Mouse (Mus musculus): ENCODE data around the gene Lsmem1. TPM values are rescaled to one million over a fixed set of nuclear protein-coding genes. Genes with fewer than 3 reads are reported as not detected.
A peak's percentile ranks its signal among the peaks of the same experiment; 100 is the strongest.

Lsmem1 gene
- polyA plus RNA-seq, 1 experiment from 2014 or later = 0.65 TPM

DNA sequence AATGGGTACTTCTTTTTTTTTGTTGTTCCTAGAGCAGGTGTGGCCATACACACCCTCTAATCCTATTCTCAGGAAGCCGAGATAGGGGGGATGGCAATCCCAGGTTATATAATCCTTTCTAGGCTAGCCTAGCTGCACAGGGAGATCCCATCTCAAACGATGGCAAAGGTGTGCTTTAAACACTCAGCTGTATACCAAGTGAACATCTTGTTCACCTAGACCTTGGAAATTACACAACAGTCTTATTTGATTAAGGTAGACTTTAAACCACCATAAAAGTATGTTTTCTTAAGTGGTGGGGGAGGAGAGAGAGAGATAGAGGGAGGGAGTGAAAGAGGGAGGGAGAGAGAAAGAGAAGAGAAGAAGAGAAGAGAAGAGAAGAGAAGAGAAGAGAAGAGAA, 38.5 kb downstream of the Lsmem1 start:
- no peak for ATAC-seq (ENCODE audit: low read depth)
- H3K36me3 ChIP-seq (ENCODE audit: control insufficient read depth, insufficient read depth, low read length) = no peaks in the 10 kb centered on the region
- H3K4me2 ChIP-seq (ENCODE audit: low read depth, low read length) = no peak overlapping the region
- no peak overlapping the region for H3K4me3 ChIP-seq (ENCODE audit: low read length)
- WGBS = 47% methylated on average over 2 of the region's 2 CpGs
- no peaks in the 10 kb centered on the region; the same call in 1 of the 2 replicates for H3K4me1 ChIP-seq (replicated peaks; ENCODE audit: control insufficient read depth, insufficient read depth, low read length)
- no peaks in the 10 kb centered on the region for H3K9me3 ChIP-seq (ENCODE audit: control insufficient read depth, low read length)
- H3K27ac ChIP-seq (ENCODE audit: low read length) = no peak overlapping the region
- H3K27me3 ChIP-seq (ENCODE audit: control insufficient read depth, insufficient read depth, low read depth, low read length) = no peaks in the 10 kb centered on the region
- no peak overlapping the region for H3K9ac ChIP-seq (ENCODE audit: low read length)

DNA sequence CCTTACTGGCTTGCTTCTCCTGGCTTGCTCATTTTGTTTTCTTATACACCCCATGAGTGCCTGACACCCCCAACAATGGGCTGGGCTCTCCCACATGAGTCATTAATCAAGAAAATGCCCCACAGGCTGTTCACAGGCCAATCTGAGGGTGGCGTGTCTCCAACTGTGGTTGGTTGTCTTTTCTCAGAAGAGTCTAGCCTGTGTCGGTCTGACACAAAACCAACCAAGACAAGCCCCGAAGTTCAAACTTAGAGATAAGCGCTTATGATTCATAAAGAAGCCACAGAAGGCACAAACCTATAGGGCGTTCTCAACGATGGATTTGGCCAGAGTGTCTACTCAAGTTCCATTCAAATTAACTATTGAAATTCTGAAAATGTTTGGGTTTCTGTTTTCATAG, 45.1 kb downstream of the Lsmem1 start:
- Histone ChIP-seq H3K4me2 (ENCODE audit: low read depth, low read length) (no peak overlapping the region), H3K9me3 (ENCODE audit: control insufficient read depth, low read length) (no peaks in the 10 kb centered on the region), H3K27me3 (ENCODE audit: control insufficient read depth, insufficient read depth, low read depth, low read length) (no peaks in the 10 kb centered on the region), H3K36me3 (ENCODE audit: control insufficient read depth, insufficient read depth, low read length) (no peaks in the 10 kb centered on the region), H3K9ac (ENCODE audit: low read length) (no peak overlapping the region), H3K4me1 (replicated peaks; ENCODE audit: control insufficient read depth, insufficient read depth, low read length) (no peaks in the 10 kb centered on the region), H3K4me3 (ENCODE audit: low read length) (no peak overlapping the region), H3K27ac (ENCODE audit: low read length) (no peak overlapping the region)
- ATAC-seq (ENCODE audit: low read depth) = no peak
- 82% methylated on average over 6 of the region's 6 CpGs for WGBS

DNA sequence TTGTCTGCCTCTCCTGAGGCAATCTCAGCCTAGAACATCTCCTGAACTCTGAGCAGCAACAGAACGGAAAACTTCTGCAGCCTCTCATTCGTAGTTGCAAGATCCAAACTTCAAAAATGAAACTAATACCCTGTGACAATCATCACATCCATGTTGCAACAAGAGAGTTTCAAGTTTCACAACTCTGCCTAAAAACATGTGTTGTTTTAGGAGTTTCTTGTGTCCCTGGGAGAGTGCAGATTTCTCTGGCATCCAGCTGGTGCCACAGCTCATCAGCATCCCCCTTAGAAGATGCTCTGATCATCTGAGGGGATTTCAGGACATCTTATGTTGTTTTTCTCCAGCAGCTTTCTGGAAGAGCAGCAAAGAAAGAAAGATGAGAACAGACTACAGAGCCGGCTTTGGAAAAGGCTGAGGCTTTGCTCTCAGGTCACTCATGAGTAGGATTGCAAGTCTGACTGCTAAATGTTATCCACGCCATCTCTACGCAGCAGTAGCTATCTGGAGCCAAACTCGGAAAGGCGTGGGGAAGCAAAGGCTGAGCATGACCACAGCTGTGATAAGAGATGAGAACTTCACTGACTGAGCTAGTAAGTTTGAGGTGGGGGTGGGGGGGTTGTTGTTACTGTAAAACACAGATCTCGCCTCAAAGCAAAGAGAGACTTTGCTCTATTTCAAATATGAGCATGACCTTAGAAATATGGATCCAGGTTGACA, 46.8 kb downstream of the Lsmem1 start:
- Histone ChIP-seq H3K27ac (ENCODE audit: low read length) (no peak overlapping the region), H3K4me1 (replicated peaks; ENCODE audit: control insufficient read depth, insufficient read depth, low read length) (no peaks in the 10 kb centered on the region), H3K36me3 (ENCODE audit: control insufficient read depth, insufficient read depth, low read length) (no peaks in the 10 kb centered on the region), H3K27me3 (ENCODE audit: control insufficient read depth, insufficient read depth, low read depth, low read length) (no peaks in the 10 kb centered on the region), H3K9me3 (ENCODE audit: control insufficient read depth, low read length) (no peaks in the 10 kb centered on the region), H3K4me3 (ENCODE audit: low read length) (no peak overlapping the region), H3K4me2 (ENCODE audit: low read depth, low read length) (no peak overlapping the region), H3K9ac (ENCODE audit: low read length) (no peak overlapping the region)
- ATAC-seq (ENCODE audit: low read depth) = no peak
- WGBS = 70% methylated on average over 8 of the region's 8 CpGs

DNA sequence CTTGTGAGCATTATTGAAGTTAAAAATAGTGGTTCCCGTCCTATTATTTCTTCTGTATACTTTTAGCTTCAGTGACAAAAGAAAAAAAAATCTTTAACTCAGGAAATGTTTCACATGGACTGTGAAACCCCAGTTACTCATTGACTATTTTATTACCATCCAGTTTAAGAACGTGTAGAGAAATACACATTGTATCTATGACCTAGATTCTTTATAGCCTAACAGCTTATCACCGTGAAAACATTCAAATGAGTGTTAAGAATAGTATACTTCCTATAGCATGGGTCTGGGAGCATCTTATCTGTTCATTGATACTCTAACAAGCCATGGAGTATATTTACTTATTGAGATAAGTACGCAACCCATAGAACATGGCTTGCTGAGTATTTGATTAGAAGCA, 52.0 kb downstream of the Lsmem1 start:
- no peak for ATAC-seq (ENCODE audit: low read depth)

DNA sequence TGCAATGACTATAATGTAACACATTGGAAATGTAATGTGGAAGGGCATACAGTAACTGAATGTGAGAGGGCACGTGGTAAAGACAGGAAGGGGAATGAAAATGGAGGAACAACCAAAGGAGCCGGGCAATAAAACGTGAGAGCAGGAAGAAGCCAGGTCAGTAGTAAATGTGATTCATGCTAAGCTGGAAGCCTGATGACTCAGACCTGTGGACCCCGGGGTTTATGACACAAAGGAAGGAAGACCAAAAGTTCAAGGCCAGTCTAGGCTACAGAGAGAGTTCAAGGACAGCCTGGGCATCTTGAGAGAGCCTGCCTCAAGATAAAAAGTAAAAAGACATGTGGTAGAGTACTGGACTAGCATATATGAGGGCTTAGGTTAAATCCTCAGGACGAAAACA, 52.8 kb downstream of the Lsmem1 start:
- no peak for ATAC-seq (ENCODE audit: low read depth)
- 76% methylated on average over 5 of the region's 5 CpGs for WGBS
- H3K4me2 ChIP-seq (ENCODE audit: low read depth, low read length) = no peak overlapping the region
- H3K4me3 ChIP-seq (ENCODE audit: low read length) = no peak overlapping the region
- H3K9ac ChIP-seq (ENCODE audit: low read length) = no peak overlapping the region
- H3K27ac ChIP-seq (ENCODE audit: low read length) = no peak overlapping the region
- H3K36me3 ChIP-seq (ENCODE audit: control insufficient read depth, insufficient read depth, low read length) = no peaks in the 10 kb centered on the region
- no peaks in the 10 kb centered on the region for H3K4me1 ChIP-seq (replicated peaks; ENCODE audit: control insufficient read depth, insufficient read depth, low read length)
- H3K27me3 ChIP-seq (ENCODE audit: control insufficient read depth, insufficient read depth, low read depth, low read length) = no peaks in the 10 kb centered on the region
- H3K9me3 ChIP-seq (ENCODE audit: control insufficient read depth, low read length) = no peaks in the 10 kb centered on the region

More for the DNA sequence above, 52.0 kb downstream of the Lsmem1 start:
- H3K9ac ChIP-seq (ENCODE audit: low read length) = no peak overlapping the region
- H3K36me3 ChIP-seq (ENCODE audit: control insufficient read depth, insufficient read depth, low read length) = no peaks in the 10 kb centered on the region
- no peak overlapping the region for H3K4me2 ChIP-seq (ENCODE audit: low read depth, low read length)
- no peak overlapping the region for H3K27ac ChIP-seq (ENCODE audit: low read length)
- no peaks in the 10 kb centered on the region for H3K4me1 ChIP-seq (replicated peaks; ENCODE audit: control insufficient read depth, insufficient read depth, low read length)
- no peaks in the 10 kb centered on the region for H3K9me3 ChIP-seq (ENCODE audit: control insufficient read depth, low read length)
- no peak overlapping the region for H3K4me3 ChIP-seq (ENCODE audit: low read length)
- WGBS = 38% methylated on average over 4 of the region's 4 CpGs
- H3K27me3 ChIP-seq (ENCODE audit: control insufficient read depth, insufficient read depth, low read depth, low read length) = no peaks in the 10 kb centered on the region

DNA sequence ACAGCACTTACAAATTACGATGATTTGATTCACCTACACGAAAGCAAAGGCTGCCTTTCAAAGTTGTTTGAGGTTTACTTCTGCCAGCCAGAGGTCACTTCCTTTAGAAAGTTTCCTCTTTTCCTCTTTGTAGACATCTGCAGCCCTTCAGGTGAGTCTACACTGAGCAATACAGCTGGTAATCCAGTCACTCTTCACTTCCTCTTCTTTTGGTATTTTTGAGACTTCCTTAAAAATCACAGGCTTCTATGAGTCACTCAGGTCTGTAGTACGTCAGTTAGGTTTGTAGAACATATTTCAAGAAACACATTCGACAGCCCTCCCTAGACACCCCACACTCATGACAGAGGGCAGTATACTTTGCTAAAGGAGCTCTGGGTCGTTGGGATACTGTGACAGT, 58.6 kb downstream of the Lsmem1 start:
- Histone ChIP-seq H3K27ac (ENCODE audit: low read length) (no peak overlapping the region), H3K36me3 (ENCODE audit: control insufficient read depth, insufficient read depth, low read length) (no peaks in the 10 kb centered on the region), H3K4me1 (replicated peaks; ENCODE audit: control insufficient read depth, insufficient read depth, low read length) (no peaks in the 10 kb centered on the region), H3K4me3 (ENCODE audit: low read length) (no peak overlapping the region), H3K4me2 (ENCODE audit: low read depth, low read length) (no peak overlapping the region), H3K9me3 (ENCODE audit: control insufficient read depth, low read length) (peaks cover 3% of the 10 kb centered on the region; the same call in 1 of the 2 replicates), H3K9ac (ENCODE audit: low read length) (no peak overlapping the region), H3K27me3 (ENCODE audit: control insufficient read depth, insufficient read depth, low read depth, low read length) (no peaks in the 10 kb centered on the region)
- 60% methylated on average over 5 of the region's 5 CpGs for WGBS
- ATAC-seq (ENCODE audit: low read depth) = no peak

DNA sequence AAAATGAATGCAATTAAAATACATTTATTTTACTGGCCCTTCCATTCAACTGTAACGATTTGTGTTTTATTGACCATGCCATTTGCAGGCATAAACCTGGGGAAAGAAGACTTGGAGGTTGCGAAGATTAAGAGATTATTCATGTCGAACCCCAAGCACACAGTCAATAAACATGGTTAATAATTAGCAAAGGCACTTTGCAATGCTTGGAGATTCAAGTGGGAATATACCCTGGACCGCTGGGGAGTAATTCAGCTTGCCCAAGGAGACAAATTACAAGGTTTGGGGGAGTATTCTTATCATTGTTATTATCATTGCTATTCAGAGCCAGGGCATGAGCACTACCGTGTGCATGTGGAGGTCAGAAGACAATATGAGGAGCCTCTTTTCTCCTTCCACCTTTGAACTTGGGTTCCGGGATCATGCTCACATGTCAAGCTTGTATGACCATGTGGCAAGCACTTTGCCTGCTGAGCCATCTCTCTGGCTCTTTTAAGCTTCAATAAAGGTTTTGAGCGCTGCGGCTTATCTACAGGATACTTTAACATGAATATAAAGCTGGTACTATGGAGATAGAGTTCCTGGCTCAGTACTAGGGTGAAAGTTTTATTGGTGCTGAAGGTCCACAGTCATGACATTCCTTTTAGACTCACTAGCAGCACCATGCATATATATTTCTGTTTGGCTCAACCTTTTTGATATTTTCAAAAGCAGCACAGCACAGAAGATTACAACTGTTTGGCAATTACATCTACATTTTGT, 59.6 kb downstream of the Lsmem1 start:
- Histone ChIP-seq H3K9me3 (ENCODE audit: control insufficient read depth, low read length) (peaks cover 3% of the 10 kb centered on the region; the same call in 1 of the 2 replicates), H3K27ac (ENCODE audit: low read length) (no peak overlapping the region), H3K27me3 (ENCODE audit: control insufficient read depth, insufficient read depth, low read depth, low read length) (no peaks in the 10 kb centered on the region), H3K4me1 (replicated peaks; ENCODE audit: control insufficient read depth, insufficient read depth, low read length) (no peaks in the 10 kb centered on the region), H3K4me2 (ENCODE audit: low read depth, low read length) (no peak overlapping the region), H3K36me3 (ENCODE audit: control insufficient read depth, insufficient read depth, low read length) (no peaks in the 10 kb centered on the region), H3K4me3 (ENCODE audit: low read length) (no peak overlapping the region), H3K9ac (ENCODE audit: low read length) (no peak overlapping the region)
- ATAC-seq (ENCODE audit: low read depth) = no peak
- WGBS = 84% methylated on average over 8 of the region's 8 CpGs

DNA sequence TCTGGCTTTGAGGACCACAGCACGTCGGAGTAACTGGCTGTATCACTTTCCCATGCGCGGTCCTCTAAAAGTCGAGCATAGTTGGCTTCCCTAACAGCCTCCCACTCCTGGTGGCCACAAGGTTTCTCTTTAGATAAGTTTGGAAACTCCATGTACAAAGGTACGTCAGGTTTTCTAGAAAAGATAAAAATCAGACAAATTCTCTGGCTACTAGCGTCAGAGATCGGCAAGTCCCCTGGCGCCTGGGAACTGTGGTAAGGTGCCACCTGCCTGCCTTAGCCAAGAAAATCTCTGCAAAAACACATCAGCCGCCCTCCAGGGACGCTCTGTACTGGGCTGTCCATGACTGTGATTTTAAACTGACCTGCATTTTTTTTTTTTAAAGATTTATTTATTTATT, 64.8 kb downstream of the Lsmem1 start:
- WGBS = 41% methylated on average over 11 of the region's 11 CpGs
- no peak for ATAC-seq (ENCODE audit: low read depth)
- Histone ChIP-seq H3K9me3 (ENCODE audit: control insufficient read depth, low read length) (peaks cover 3% of the 10 kb centered on the region; the same call in 1 of the 2 replicates), H3K4me3 (ENCODE audit: low read length) (peak overlapping the region; percentile 51), H3K4me2 (ENCODE audit: low read depth, low read length) (peak overlapping the region; percentile 89), H3K4me1 (replicated peaks; ENCODE audit: control insufficient read depth, insufficient read depth, low read length) (peaks cover 7% of the 10 kb centered on the region), H3K36me3 (ENCODE audit: control insufficient read depth, insufficient read depth, low read length) (no peaks in the 10 kb centered on the region), H3K27ac (ENCODE audit: low read length) (no peak overlapping the region), H3K9ac (ENCODE audit: low read length) (no peak overlapping the region), H3K27me3 (ENCODE audit: control insufficient read depth, insufficient read depth, low read depth, low read length) (peaks cover 18% of the 10 kb centered on the region)

DNA sequence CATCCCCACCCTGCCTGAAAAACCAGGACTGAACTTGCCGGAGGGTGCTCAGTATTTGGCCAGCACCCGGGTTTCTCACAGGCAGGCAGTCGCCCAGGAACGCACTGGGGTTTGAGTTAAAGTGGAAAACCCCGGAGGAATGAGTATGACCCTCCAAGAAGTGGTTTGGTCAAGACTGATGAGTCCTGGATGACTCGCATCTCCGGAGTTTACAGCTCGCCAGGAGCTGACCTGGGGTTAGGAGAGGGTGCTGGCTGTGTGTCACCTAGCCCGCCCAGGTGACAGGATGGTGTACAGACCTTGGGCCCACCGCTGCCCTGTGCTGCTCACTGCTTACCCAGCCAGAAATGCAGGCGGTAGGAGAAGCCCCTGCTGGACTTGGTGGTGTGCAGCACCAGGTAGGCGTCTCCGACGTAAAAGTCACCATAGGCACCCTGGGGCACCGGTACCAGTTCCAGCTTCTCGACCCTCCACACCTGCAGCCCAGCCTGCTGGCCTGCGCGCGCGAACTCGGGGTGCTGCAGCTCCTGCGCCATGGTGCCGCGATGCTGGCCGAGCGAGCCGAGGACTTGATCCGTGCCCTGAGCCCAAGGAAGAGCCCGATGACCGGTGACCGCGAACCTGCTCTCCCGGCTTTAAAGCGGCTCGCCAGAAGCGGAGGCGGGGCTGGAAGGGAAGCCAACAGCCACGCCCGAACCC, 65.6 kb downstream of the Lsmem1 start, which contains the start of gene Scin:
Scin (minus strand) TSS at position 656 of the 699 bp plus-strand sequence.
- Histone ChIP-seq H3K36me3 (ENCODE audit: control insufficient read depth, insufficient read depth, low read length) (no peaks in the 10 kb centered on the region), H3K9ac (ENCODE audit: low read length) (peak within 1 kb of the TSS; percentile 47; the same call in 1 of the 2 replicates), H3K27me3 (ENCODE audit: control insufficient read depth, insufficient read depth, low read depth, low read length) (peaks cover 18% of the 10 kb centered on the region), H3K27ac (ENCODE audit: low read length) (no peak within 1 kb of the TSS), H3K4me2 (ENCODE audit: low read depth, low read length) (peak within 1 kb of the TSS; percentile 89), H3K9me3 (ENCODE audit: control insufficient read depth, low read length) (peaks cover 3% of the 10 kb centered on the region; the same call in 1 of the 2 replicates), H3K4me3 (ENCODE audit: low read length) (peak within 1 kb of the TSS; percentile 51), H3K4me1 (replicated peaks; ENCODE audit: control insufficient read depth, insufficient read depth, low read length) (peaks cover 7% of the 10 kb centered on the region)
- ATAC-seq (ENCODE audit: low read depth) = peak; percentile 20; the same call in 1 of the 2 replicates
- 1% methylated on average over 39 of the region's 39 CpGs for WGBS

Measured in lung, embryonic 16.5 days (tissue).